Mouse (Mus musculus) frontal cortex, adult (tissue): ENCODE data around the gene Tmem156.

Experiments used
- ATAC-seq: cut with Nextera tagmentation; 2 replicates; pipeline ENCODE4 v1.9.2; 2017; ENCODE audit warnings: mild to moderate bottlenecking, moderate library complexity, mixed read lengths; ENCODE audit not compliant: low TSS enrichment

The Tmem156 gene

DNA sequence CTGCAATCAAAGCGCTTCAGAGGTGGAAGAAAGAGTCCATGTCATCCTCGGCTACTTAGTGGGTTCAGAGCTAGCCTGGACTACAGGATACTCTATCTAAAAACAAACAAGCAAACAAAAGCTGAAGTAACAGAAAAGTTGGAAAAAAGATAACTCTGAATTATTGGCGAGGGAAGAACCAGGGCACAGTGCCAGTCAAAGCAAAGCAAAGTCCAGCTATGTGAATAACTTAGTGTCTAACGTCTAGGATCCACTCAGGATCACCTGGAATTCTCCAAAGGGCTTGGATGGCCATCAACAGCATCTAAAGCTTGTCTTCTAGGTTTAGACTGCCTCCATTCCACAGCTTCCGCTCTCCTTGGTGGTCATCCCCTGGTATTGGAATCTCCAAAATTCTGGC lies 5.5 kb upstream of the Tmem156 start:
- no peak for ATAC-seq

- no peak for ATAC-seq
Observed at GRCm38 (mm10) chr5:65096805-65097204, 4.9 kb upstream of the Tmem156 start.

- no peak for ATAC-seq
Observed at GRCm38 (mm10) chr5:65096082-65096481, 4.2 kb upstream of the Tmem156 start.

- no peak for ATAC-seq
Observed at GRCm38 (mm10) chr5:65094902-65095545, 3.1 kb upstream of the Tmem156 start.

GRCm38 (mm10) chr5:65093769-65094168 lies 1.8 kb upstream of the Tmem156 start:
- no peak for ATAC-seq

DNA sequence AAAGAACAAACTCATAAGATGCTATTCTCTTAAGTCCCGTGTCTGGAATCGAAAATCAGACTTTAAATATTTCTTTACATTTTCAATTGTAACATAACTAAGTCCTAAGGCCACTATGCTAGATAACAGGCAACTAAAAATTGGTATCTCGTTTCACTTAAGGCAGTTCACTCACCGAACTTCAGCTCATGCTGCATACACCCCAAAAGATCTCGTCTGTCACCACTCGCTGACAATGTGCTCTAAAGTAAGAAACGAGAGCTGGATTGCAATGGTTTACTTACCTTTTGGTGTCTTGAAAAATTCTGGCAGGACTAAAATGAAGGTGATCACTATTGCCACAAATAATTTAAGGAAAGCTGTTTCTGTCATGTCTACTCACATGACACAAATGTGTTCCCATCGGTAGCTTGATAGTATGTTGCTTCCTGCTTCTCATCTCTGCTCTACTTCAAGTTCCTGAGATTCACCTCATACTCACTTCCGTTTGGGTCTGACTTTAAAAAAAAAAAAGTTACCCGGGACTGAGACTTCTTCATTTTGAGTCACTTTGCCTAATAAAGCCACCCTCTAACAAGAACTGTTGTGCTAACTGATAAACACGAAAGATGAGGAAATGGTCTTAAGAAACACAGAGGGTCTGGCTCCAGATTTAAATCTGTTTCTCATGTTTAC lies 611 bp downstream of the Tmem156 start:
- no peak for ATAC-seq

DNA sequence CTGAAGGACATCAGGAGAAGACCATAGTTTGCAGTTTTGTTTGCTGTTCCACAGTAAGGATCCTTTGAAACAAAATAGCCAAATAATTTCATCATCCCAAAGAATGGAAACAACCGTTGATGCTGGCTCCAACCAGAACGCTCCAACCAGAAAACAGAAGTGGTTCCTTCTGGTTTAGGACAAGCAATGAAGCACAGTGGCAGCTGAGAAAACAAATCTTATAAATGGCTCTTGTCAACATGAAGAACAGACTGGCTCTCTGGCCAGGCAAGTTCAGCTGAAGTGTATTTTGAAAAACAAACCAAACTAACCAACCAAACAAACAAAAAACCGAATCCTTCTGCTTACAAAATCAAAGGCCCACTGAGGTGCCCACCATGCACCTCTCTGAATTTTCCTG lies 2.2 kb downstream of the Tmem156 start:
- no peak for ATAC-seq

DNA sequence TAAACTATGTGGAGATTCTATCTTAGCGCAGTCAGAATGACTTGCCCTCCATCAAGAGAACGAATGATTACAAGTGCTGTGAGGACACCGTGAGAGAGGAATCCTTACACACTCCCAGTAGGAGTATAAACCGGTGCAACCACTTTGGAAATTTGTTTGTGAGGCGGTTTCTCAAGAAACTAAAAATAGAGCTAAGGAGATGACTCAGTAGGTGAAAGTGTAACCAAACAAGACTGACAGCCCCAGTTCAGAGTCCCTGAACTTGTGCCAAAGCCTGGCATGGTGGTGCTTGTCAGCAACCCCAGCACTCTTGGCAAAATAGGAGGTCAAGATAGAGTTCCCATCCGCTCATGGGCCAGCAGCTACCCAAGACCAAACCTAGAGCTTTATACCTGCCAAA lies 5.4 kb downstream of the Tmem156 start:
- no peak for ATAC-seq

DNA sequence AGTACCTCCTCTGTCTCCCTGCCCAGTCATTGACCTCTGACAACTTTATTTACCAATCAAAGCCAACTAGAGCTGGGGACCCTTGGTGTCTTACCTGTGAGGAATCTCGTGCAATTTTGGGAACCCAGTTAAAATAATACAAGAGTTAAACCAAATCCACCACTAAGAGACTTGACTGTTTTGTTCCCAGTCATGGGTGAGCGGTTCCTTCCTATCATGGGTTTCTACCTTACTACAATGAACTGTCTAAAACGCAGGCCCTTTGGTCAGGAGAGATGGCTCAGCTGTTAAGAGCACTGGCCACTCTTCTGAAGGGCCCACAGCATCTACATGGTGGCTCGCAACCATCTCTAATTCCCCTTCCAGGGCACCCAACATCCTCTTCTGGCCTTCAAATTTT lies 10.1 kb downstream of the Tmem156 start:
- no peak for ATAC-seq

DNA sequence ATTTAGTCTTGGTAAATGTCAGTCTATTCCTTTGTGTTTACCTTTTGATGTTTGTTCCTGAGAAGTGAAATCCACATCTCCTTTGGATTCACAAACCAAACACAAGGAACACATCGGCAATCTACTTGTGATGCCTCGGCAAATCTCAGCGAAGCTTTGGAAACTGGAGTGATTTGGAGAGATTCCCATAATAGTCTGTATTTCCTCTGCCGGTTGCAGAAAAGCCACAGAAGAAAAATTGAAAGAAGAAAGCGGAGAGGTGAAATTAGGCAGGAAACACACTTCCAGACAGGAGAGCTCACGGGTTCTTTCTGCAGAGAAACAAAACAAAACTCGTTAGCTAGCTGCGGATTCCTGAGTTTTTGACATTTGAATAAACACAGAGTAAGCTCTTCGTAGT lies 12.1 kb downstream of the Tmem156 start:
- peak; percentile 88 for ATAC-seq

DNA sequence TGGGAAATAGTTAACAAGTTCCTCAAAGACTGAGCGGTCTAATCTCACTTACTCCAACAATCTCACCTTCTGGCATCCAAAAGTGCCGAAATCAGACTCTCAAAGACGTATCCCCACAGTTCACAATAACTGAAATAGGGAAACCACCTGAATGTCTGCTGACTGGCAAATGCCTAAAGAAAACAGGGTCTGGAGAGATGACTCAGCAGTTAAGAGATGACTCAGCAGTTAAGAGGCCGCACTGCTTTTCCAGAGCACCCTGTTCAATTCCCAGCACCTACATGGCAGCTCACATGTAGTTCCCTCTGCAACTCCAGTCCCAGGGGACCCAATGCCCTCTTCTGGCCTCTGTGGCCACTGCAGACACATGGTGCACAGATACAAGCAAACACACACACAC lies 13.9 kb downstream of the Tmem156 start:
- no peak for ATAC-seq

DNA sequence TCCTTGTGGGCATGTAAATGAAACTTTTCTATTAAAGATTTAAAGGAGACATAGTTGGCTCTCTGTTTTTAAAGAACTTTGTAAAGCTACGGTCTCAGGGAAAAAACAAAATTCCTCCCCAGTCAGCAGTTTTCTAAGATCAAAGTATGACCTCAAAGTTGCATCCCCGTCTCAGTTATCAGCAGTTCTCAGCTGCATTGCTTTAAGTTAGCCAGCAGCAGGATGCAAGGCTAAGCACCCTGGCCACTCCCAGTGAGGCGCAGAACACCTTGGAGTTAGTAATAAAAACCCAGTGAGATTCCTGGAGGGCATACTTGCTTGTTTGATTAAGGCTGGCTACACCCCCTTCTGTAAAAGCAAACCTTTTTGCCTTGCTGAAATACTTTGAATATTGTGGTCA lies 15.2 kb downstream of the Tmem156 start:
- no peak for ATAC-seq

GRCm38 (mm10) chr5:65076087-65076486 lies 15.8 kb downstream of the Tmem156 start:
- no peak for ATAC-seq

DNA sequence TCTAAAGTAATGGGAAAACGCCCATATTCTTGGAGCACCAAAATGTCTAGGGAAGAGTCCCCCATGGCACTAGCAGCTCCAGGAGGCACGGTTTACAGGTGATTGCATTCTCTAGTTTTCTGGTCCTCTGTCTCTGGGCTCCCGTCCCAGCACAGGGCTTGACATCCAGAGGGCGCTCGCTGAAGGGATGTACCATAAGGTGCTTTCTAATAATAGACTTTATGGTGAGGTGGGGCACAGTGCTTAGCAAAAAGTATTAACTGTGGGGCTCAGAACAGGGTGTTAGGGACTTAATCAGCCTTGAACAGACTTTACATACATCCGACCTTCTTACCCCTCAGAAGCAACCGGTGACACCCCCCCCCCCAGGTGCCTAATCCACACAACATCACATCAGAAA lies 17.2 kb downstream of the Tmem156 start:
- ATAC-seq: no peak

GRCm38 (mm10) chr5:65073247-65073646 lies 18.7 kb downstream of the Tmem156 start:
- no peak for ATAC-seq

- ATAC-seq: peak; percentile 16; the same call in 1 of the 2 replicates
Observed at GRCm38 (mm10) chr5:65071689-65072118, 20.2 kb downstream of the Tmem156 start.

DNA sequence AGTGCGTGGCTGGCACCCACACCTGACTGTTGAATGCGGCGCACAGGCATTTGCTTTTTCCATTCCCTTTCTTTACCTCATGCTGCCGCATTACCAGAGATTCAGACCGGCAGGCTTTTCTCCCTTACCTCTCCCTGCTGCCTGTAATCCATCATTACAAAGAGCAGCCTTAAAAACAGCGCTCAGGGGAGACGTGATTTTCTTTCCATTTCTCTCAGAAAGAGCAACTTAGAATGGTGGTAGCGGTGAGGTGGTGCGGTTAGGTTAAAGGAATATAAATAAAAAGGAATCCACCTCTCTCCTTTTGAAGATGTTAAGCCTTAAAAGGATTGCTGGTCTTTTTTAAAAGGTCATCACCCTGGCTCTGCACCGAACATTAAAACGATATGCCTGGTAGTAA lies 22.1 kb downstream of the Tmem156 start:
- no peak for ATAC-seq

DNA sequence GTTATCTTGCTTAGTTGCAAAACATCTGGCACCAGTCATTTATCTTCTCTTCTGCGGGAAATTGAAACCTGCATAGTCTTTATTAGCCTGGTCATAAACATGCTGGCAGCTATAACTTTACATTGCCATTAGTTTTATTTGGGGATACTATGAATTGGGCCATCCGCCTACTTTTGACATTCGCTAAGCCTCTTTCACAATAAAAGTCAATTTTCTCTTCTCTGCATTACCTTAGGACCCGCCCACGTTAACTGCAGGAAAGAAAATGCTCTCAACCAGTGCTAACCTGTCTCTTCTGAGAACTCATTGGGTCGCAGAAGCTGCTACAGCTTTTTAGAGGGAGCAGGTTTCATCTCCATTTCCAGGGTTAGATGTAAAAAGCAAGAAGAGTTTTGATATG lies 23.8 kb downstream of the Tmem156 start:
- ATAC-seq: no peak

GRCm38 (mm10) chr5:65063266-65063665 lies 28.7 kb downstream of the Tmem156 start:
- ATAC-seq: no peak

DNA sequence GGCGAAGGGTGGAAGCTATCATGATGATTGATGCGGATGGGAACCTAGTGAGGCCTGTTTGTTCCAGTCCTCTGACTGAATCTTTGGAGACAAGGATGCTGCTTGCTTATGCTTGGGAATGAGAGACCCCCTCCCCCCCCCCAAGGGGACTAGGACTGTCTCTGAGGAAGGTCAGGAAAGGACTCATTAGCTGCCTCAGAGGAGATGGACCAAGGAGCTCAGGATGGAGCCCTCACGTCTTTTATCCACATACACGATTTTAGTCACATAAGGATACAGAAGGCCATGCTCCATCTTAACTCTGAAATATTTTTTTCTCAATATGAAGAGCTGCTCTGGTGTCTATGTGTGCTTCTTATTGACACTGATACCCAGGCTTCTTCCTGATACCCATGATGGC lies 29.7 kb downstream of the Tmem156 start:
- ATAC-seq: no peak

DNA sequence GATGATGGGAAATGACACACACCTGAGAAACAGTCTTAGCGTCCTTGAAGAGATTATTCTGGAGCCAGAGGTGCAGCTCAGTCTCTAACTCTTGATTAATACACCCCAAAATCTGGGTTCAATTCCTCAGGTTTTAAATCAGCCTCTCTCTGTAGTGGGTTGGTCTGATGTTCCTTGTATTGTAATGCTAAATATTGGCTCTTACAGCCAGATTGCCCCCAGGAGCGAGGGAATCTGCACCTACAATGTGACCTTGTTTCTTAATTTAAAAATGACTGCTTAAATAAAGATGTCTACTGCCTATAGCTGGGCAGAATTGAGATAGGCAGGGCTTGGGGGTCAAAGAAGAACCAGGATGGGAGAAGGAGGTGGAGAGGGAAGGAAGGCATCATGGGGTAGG lies 32.1 kb downstream of the Tmem156 start:
- ATAC-seq: no peak

- ATAC-seq: no peak
Observed at GRCm38 (mm10) chr5:65057596-65057995, 34.3 kb downstream of the Tmem156 start.

- no peak for ATAC-seq
Observed at GRCm38 (mm10) chr5:65051513-65051912, 40.4 kb downstream of the Tmem156 start.

DNA sequence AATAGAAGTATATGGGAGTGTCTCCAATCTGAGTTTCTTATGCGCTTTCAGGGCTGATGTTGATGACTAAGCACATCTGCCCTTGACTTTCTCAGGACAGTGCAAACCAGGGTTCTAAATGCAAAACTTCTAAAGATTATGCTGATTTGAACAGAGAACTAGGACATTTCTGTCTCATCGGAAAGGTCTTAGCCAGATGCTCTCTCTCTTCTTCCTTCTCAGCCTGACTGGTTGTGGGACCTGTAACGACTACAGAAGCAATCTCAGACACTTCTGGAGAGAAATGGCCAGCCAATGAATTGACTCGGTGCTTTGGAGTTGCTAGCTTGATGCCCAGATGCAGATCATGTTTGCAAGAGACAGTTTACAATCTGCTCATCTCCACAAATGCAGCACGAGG lies 42.1 kb downstream of the Tmem156 start:
- ATAC-seq: no peak
